Mouse (Mus musculus): Measurements from ENCODE around the gene Cox20. TPM values are rescaled to one million over a fixed set of nuclear protein-coding genes. Genes with fewer than 3 reads are reported as not detected.
A peak's percentile ranks its signal among the peaks of the same experiment; 100 is the strongest.

Cox20 gene
- polyA plus RNA-seq, 1 experiment from 2014 or later = 124 TPM

GRCm38 (mm10) chr1:178318002-178318388 lies 935 bp upstream of the Cox20 start:
- H3K27me3 ChIP-seq (ENCODE audit: control insufficient read depth, insufficient read depth, low read length) = no peaks in the 10 kb centered on the region
- peak; percentile 92 for DNase-seq
- peaks cover 32% of the 10 kb centered on the region for H3K4me1 ChIP-seq (ENCODE audit: control insufficient read depth, insufficient read depth, low read length)
- peak overlapping the region; percentile 94 for H3K4me2 ChIP-seq (ENCODE audit: low read length)
- H3K4me3 ChIP-seq (replicated peaks; ENCODE audit: low read depth, low read length) = peak overlapping the region; percentile 69
- ATAC-seq (ENCODE audit: low FRiP score, low TSS enrichment) = peak; percentile 75
- H3K27ac ChIP-seq (replicated peaks; ENCODE audit: low read depth, low read length) = peak overlapping the region; percentile 100
- H3K9ac ChIP-seq (replicated peaks; ENCODE audit: low read length) = peak overlapping the region; percentile 94
- WGBS = under 1% methylated on average over 17 of the region's 17 CpGs
- H3K9me3 ChIP-seq (ENCODE audit: control insufficient read depth, low read length) = no peaks in the 10 kb centered on the region
- H3K36me3 ChIP-seq (ENCODE audit: control insufficient read depth, insufficient read depth, low read length) = peaks cover 29% of the 10 kb centered on the region

GRCm38 (mm10) chr1:178319295-178320037 lies 536 bp downstream of the Cox20 start:
- Histone ChIP-seq H3K9me3 (ENCODE audit: control insufficient read depth, low read length) (no peaks in the 10 kb centered on the region), H3K27ac (replicated peaks; ENCODE audit: low read depth, low read length) (peak overlapping the region; percentile 100), H3K27me3 (ENCODE audit: control insufficient read depth, insufficient read depth, low read length) (no peaks in the 10 kb centered on the region), H3K36me3 (ENCODE audit: control insufficient read depth, insufficient read depth, low read length) (peaks cover 40% of the 10 kb centered on the region), H3K9ac (replicated peaks; ENCODE audit: low read length) (peak overlapping the region; percentile 94), H3K4me2 (ENCODE audit: low read length) (peak overlapping the region; percentile 94), H3K4me1 (ENCODE audit: control insufficient read depth, insufficient read depth, low read length) (peaks cover 32% of the 10 kb centered on the region), H3K4me3 (replicated peaks; ENCODE audit: low read depth, low read length) (peak overlapping the region; percentile 69)
- WGBS = 1% methylated on average over 12 of the region's 12 CpGs
- ATAC-seq (ENCODE audit: low FRiP score, low TSS enrichment) (peak; percentile 19; the same call in 1 of the 2 replicates), DNase-seq (peak; percentile 62)

- H3K4me1 ChIP-seq (ENCODE audit: control insufficient read depth, insufficient read depth, low read length) = peaks cover 32% of the 10 kb centered on the region
- peak overlapping the region; percentile 100 for H3K27ac ChIP-seq (replicated peaks; ENCODE audit: low read depth, low read length)
- H3K4me2 ChIP-seq (ENCODE audit: low read length) = peak overlapping the region; percentile 94
- H3K36me3 ChIP-seq (ENCODE audit: control insufficient read depth, insufficient read depth, low read length) = peaks cover 47% of the 10 kb centered on the region
- 18% methylated on average over 8 of the region's 8 CpGs for WGBS
- no peaks in the 10 kb centered on the region for H3K27me3 ChIP-seq (ENCODE audit: control insufficient read depth, insufficient read depth, low read length)
- peak overlapping the region; percentile 69 for H3K4me3 ChIP-seq (replicated peaks; ENCODE audit: low read depth, low read length)
- DNase-seq = peak; percentile 40
- H3K9me3 ChIP-seq (ENCODE audit: control insufficient read depth, low read length) = no peaks in the 10 kb centered on the region
- H3K9ac ChIP-seq (replicated peaks; ENCODE audit: low read length) = peak overlapping the region; percentile 94
- no peak for ATAC-seq (ENCODE audit: low FRiP score, low TSS enrichment)
Observed at GRCm38 (mm10) chr1:178320038-178320722, 1.2 kb downstream of the Cox20 start.

GRCm38 (mm10) chr1:178320723-178321590 lies 2.0 kb downstream of the Cox20 start:
- peak; percentile 30 for DNase-seq
- 40% methylated on average over 5 of the region's 5 CpGs for WGBS

GRCm38 (mm10) chr1:178321730-178322357 lies 2.9 kb downstream of the Cox20 start:
- WGBS = 62% methylated on average over 4 of the region's 4 CpGs
- H3K4me1 ChIP-seq (ENCODE audit: control insufficient read depth, insufficient read depth, low read length) = peaks cover 26% of the 10 kb centered on the region
- no peaks in the 10 kb centered on the region for H3K9me3 ChIP-seq (ENCODE audit: control insufficient read depth, low read length)
- peaks cover 59% of the 10 kb centered on the region for H3K36me3 ChIP-seq (ENCODE audit: control insufficient read depth, insufficient read depth, low read length)
- no peak for DNase-seq
- no peak for ATAC-seq (ENCODE audit: low FRiP score, low TSS enrichment)
- H3K4me2 ChIP-seq (ENCODE audit: low read length) = peak overlapping the region; percentile 94
- H3K9ac ChIP-seq (replicated peaks; ENCODE audit: low read length) = no peak overlapping the region; the same call in 1 of the 2 replicates
- no peaks in the 10 kb centered on the region for H3K27me3 ChIP-seq (ENCODE audit: control insufficient read depth, insufficient read depth, low read length)
- no peak overlapping the region for H3K27ac ChIP-seq (replicated peaks; ENCODE audit: low read depth, low read length)
- H3K4me3 ChIP-seq (replicated peaks; ENCODE audit: low read depth, low read length) = no peak overlapping the region

More at GRCm38 (mm10) chr1:178320723-178321590, 2.0 kb downstream of the Cox20 start:
- peaks cover 54% of the 10 kb centered on the region for H3K36me3 ChIP-seq (ENCODE audit: control insufficient read depth, insufficient read depth, low read length)
- H3K9me3 ChIP-seq (ENCODE audit: control insufficient read depth, low read length) = no peaks in the 10 kb centered on the region
- peak overlapping the region; percentile 94 for H3K9ac ChIP-seq (replicated peaks; ENCODE audit: low read length)
- peak overlapping the region; percentile 100 for H3K27ac ChIP-seq (replicated peaks; ENCODE audit: low read depth, low read length)
- peaks cover 32% of the 10 kb centered on the region for H3K4me1 ChIP-seq (ENCODE audit: control insufficient read depth, insufficient read depth, low read length)
- no peak for ATAC-seq (ENCODE audit: low FRiP score, low TSS enrichment)
- no peaks in the 10 kb centered on the region for H3K27me3 ChIP-seq (ENCODE audit: control insufficient read depth, insufficient read depth, low read length)
- peak overlapping the region; percentile 94 for H3K4me2 ChIP-seq (ENCODE audit: low read length)
- H3K4me3 ChIP-seq (replicated peaks; ENCODE audit: low read depth, low read length) = peak overlapping the region; percentile 69

- no peaks in the 10 kb centered on the region for H3K27me3 ChIP-seq (ENCODE audit: control insufficient read depth, insufficient read depth, low read length)
- no peak overlapping the region for H3K4me3 ChIP-seq (replicated peaks; ENCODE audit: low read depth, low read length)
- H3K9me3 ChIP-seq (ENCODE audit: control insufficient read depth, low read length) = no peaks in the 10 kb centered on the region
- no peak overlapping the region for H3K27ac ChIP-seq (replicated peaks; ENCODE audit: low read depth, low read length)
- WGBS = 83% methylated on average over 1 of the region's 1 CpGs
- H3K9ac ChIP-seq (replicated peaks; ENCODE audit: low read length) = no peak overlapping the region
- peaks cover 19% of the 10 kb centered on the region for H3K4me1 ChIP-seq (ENCODE audit: control insufficient read depth, insufficient read depth, low read length)
- H3K4me2 ChIP-seq (ENCODE audit: low read length) = no peak overlapping the region
- ATAC-seq (ENCODE audit: low FRiP score, low TSS enrichment) (no peak), DNase-seq (no peak)
- peaks cover 73% of the 10 kb centered on the region for H3K36me3 ChIP-seq (ENCODE audit: control insufficient read depth, insufficient read depth, low read length)
Observed at GRCm38 (mm10) chr1:178323235-178323634, 4.3 kb downstream of the Cox20 start.

- ATAC-seq (ENCODE audit: low FRiP score, low TSS enrichment) (no peak), DNase-seq (no peak)
- peaks cover 19% of the 10 kb centered on the region for H3K4me1 ChIP-seq (ENCODE audit: control insufficient read depth, insufficient read depth, low read length)
- WGBS = 94% methylated on average over 1 of the region's 1 CpGs
- H3K27me3 ChIP-seq (ENCODE audit: control insufficient read depth, insufficient read depth, low read length) = no peaks in the 10 kb centered on the region
- H3K9me3 ChIP-seq (ENCODE audit: control insufficient read depth, low read length) = no peaks in the 10 kb centered on the region
- no peak overlapping the region for H3K27ac ChIP-seq (replicated peaks; ENCODE audit: low read depth, low read length)
- no peak overlapping the region for H3K4me2 ChIP-seq (ENCODE audit: low read length)
- H3K36me3 ChIP-seq (ENCODE audit: control insufficient read depth, insufficient read depth, low read length) = peaks cover 83% of the 10 kb centered on the region
- no peak overlapping the region for H3K9ac ChIP-seq (replicated peaks; ENCODE audit: low read length)
- no peak overlapping the region for H3K4me3 ChIP-seq (replicated peaks; ENCODE audit: low read depth, low read length)
Observed at GRCm38 (mm10) chr1:178324568-178324967, 5.6 kb downstream of the Cox20 start.

- Histone ChIP-seq H3K36me3 (ENCODE audit: control insufficient read depth, insufficient read depth, low read length) (peaks cover 88% of the 10 kb centered on the region), H3K27me3 (ENCODE audit: control insufficient read depth, insufficient read depth, low read length) (no peaks in the 10 kb centered on the region), H3K27ac (replicated peaks; ENCODE audit: low read depth, low read length) (no peak overlapping the region), H3K4me1 (ENCODE audit: control insufficient read depth, insufficient read depth, low read length) (peaks cover 6% of the 10 kb centered on the region), H3K9ac (replicated peaks; ENCODE audit: low read length) (no peak overlapping the region), H3K9me3 (ENCODE audit: control insufficient read depth, low read length) (no peaks in the 10 kb centered on the region), H3K4me3 (replicated peaks; ENCODE audit: low read depth, low read length) (no peak overlapping the region), H3K4me2 (ENCODE audit: low read length) (no peak overlapping the region)
- ATAC-seq (ENCODE audit: low FRiP score, low TSS enrichment) (no peak), DNase-seq (no peak)
- 91% methylated on average over 1 of the region's 1 CpGs for WGBS
Observed at GRCm38 (mm10) chr1:178326357-178326756, 7.4 kb downstream of the Cox20 start.
